Mouse (Mus musculus) heart, adult 2 months (tissue): Measurements from ENCODE around the gene Poc5.

Experiments used
- CTCF ChIP-seq: fragments of 200-600 bp; IDR thresholded peaks from 2 replicates; pipeline ENCODE4 v1.8.1; 2022; ENCODE audit warnings: antibody characterized with exemption, mild to moderate bottlenecking, moderate library complexity
- EP300 ChIP-seq: fragments of 200-500 bp; IDR thresholded peaks from 2 replicates; pipeline ENCODE4 v1.6.1; 2011; ENCODE audit warnings: low read depth, low read length, control low read depth; ENCODE audit not compliant: insufficient read depth
- POLR2A ChIP-seq: fragments of 200-500 bp; IDR thresholded peaks from 2 replicates; pipeline ENCODE4 v1.6.1; 2011; ENCODE audit warnings: mild to moderate bottlenecking, low read depth, low read length, control low read depth; ENCODE audit not compliant: insufficient read depth

GRCm38 (mm10) chr13:96434899-96435331, 46.8 kb downstream of the Poc5 start:
- TF ChIP-seq CTCF, result no peak
- TF ChIP-seq EP300, result no peak
- no peak for TF ChIP-seq POLR2A
